Comparison of ENCODE assay signal across 10 mouse cellular contexts in genomic region chr4:117928699-117929241, GRCm38 (mm10). TPM values are rescaled to one million over a fixed set of nuclear protein-coding genes. Genes with fewer than 3 reads are reported as not detected.
A peak's percentile ranks its signal among the peaks of the same experiment; 100 is the strongest.
DNase-seq lines count a peak whose midpoint lies in the region; ATAC-seq lines count a peak whose summit lies in the region.
"Had no signal": no experiment of that assay in that cellular context is flagged by ENCODE, and none has a peak within 500 bp of the region (broad histone marks: within the 10 kb centered on the region; RNA-seq: fewer than 3 reads in every experiment).

No protein-coding gene starts in this region.

- H3K4me3 ChIP-seq in embryonic facial prominence, embryonic 14.5 days (ENCODE audit: low read depth, low read length), result peak overlapping the region; percentile 48
- H3K4me3 ChIP-seq in heart, embryonic 16.5 days (ENCODE audit: low read length), result peak overlapping the region; percentile 52
- peak overlapping the region; percentile 40 for H3K4me3 ChIP-seq in stomach, embryonic 14.5 days (ENCODE audit: low read depth, low read length)

- WGBS in embryonic facial prominence, embryonic 14.5 days, result 3% methylated on average over 13 of the region's 13 CpGs
- 3% methylated on average over 13 of the region's 13 CpGs for WGBS in heart, embryonic 16.5 days
- 3% methylated on average over 13 of the region's 13 CpGs for WGBS in stomach, embryonic 14.5 days

- no peaks in the 10 kb centered on the region for H3K9me3 ChIP-seq in embryonic facial prominence, embryonic 14.5 days (ENCODE audit: control insufficient read depth, low read length)
- H3K9me3 ChIP-seq in heart, embryonic 16.5 days (replicated peaks; ENCODE audit: control insufficient read depth, low read length), result no peaks in the 10 kb centered on the region
- H3K9me3 ChIP-seq in stomach, embryonic 14.5 days (ENCODE audit: control insufficient read depth, low read depth, low read length), result no peaks in the 10 kb centered on the region

- H3K27ac ChIP-seq in embryonic facial prominence, embryonic 14.5 days (replicated peaks; ENCODE audit: low read depth, low read length), result no peak overlapping the region
- no peak overlapping the region for H3K27ac ChIP-seq in heart, embryonic 16.5 days (ENCODE audit: low read length)
- no peak overlapping the region; the same call in 1 of the 2 replicates for H3K27ac ChIP-seq in stomach, embryonic 14.5 days (ENCODE audit: low read length)

- H3K4me2 ChIP-seq in embryonic facial prominence, embryonic 14.5 days (ENCODE audit: low read depth, low read length), result peak overlapping the region; percentile 93
- H3K4me2 ChIP-seq in heart, embryonic 16.5 days (ENCODE audit: low read depth, low read length), result peak overlapping the region; percentile 85
- H3K4me2 ChIP-seq in stomach, embryonic 14.5 days (replicated peaks; ENCODE audit: low read depth, low read length), result peak overlapping the region; percentile 86

- peak overlapping the region; percentile 64 for H3K9ac ChIP-seq in embryonic facial prominence, embryonic 14.5 days (ENCODE audit: low read depth, low read length)
- peak overlapping the region; percentile 64 for H3K9ac ChIP-seq in heart, embryonic 16.5 days (ENCODE audit: low read length)
- no peak overlapping the region; the same call in 1 of the 2 replicates for H3K9ac ChIP-seq in stomach, embryonic 14.5 days (replicated peaks; ENCODE audit: low read depth, low read length)

- peaks cover 34% of the 10 kb centered on the region for H3K27me3 ChIP-seq in embryonic facial prominence, embryonic 14.5 days (replicated peaks; ENCODE audit: control insufficient read depth, insufficient read depth, low read length)
- H3K27me3 ChIP-seq in heart, embryonic 16.5 days (ENCODE audit: control insufficient read depth, insufficient read depth, low read length), result peaks cover 46% of the 10 kb centered on the region
- H3K27me3 ChIP-seq in stomach, embryonic 14.5 days (ENCODE audit: control insufficient read depth, insufficient read depth, low read length), result 0 out of 2 replicates have a peak, but pooled peaks cover 10% of the 10 kb centered on the region
- H3K27me3 ChIP-seq: Patski had no signal

- peaks cover 5% of the 10 kb centered on the region; the same call in 1 of the 2 replicates for H3K36me3 ChIP-seq in embryonic facial prominence, embryonic 14.5 days (ENCODE audit: control insufficient read depth, insufficient read depth, low read length)
- H3K36me3 ChIP-seq in heart, embryonic 16.5 days (ENCODE audit: control insufficient read depth, insufficient read depth), result no peaks in the 10 kb centered on the region
- no peaks in the 10 kb centered on the region; the same call in 1 of the 2 replicates for H3K36me3 ChIP-seq in stomach, embryonic 14.5 days (ENCODE audit: control insufficient read depth, insufficient read depth, low read length)

- ATAC-seq in embryonic facial prominence, embryonic 14.5 days (ENCODE audit: low read depth), result peak; percentile 9
- ATAC-seq in heart, embryonic 16.5 days (replicated peaks; ENCODE audit: extremely low read depth, insufficient read depth, low FRiP score), result 0 out of 2 replicates have a peak, but pooled peaks have one; percentile 39
- peak; percentile 86 for ATAC-seq in megakaryocyte progenitor cell, adult 5-6 weeks (replicated peaks; ENCODE audit: poor library complexity)
- ATAC-seq in stomach, embryonic 14.5 days (ENCODE audit: insufficient number of reproducible peaks, insufficient read depth, low FRiP score, low read depth), result peak; percentile 26; the same call in 1 of the 2 replicates
- ATAC-seq: Patski had no signal

- peaks cover 15% of the 10 kb centered on the region; the same call in 1 of the 2 replicates for H3K4me1 ChIP-seq in embryonic facial prominence, embryonic 14.5 days (ENCODE audit: control insufficient read depth, insufficient read depth, low read length)
- H3K4me1 ChIP-seq in heart, embryonic 16.5 days (ENCODE audit: control insufficient read depth, insufficient read depth, low read length), result peaks cover 28% of the 10 kb centered on the region
- peaks cover 23% of the 10 kb centered on the region for H3K4me1 ChIP-seq in stomach, embryonic 14.5 days (ENCODE audit: control insufficient read depth, insufficient read depth, low read length)

- DNase-seq in cerebellum, adult 11-12 months, result peak; percentile 45
- no peak for DNase-seq in cerebellum, adult 11 months
- peak; percentile 71 for DNase-seq in adrenal gland, adult 2 months
- peak; percentile 68 for DNase-seq in embryonic facial prominence, embryonic 14.5 days (ENCODE audit: low spot score)
- DNase-seq in kidney, postnatal 36 days, result peak; percentile 64 to 81

RNA-seq across cellular contexts. Expression of gene Artn, which starts 0.8 kb away (rescaled TPM):
- total RNA-seq in adrenal gland, adult 2 months (2021), result under 1 TPM in 1 of 2 experiments, not detected in 1; 0.41 TPM
- polyA plus RNA-seq in adrenal gland, adult 2 months (2012; rRNA removed), result 0.43 and 0.52 TPM in 2 replicates
- polyA plus RNA-seq in embryonic facial prominence, embryonic 14.5 days (2014; fragmentation: Nextera tagmentation; extraction: Ambion mirVana), result 2.1 and 2.8 TPM in 2 replicates
- polyA plus RNA-seq in heart, embryonic 16.5 days (2015; fragmentation: Nextera tagmentation; extraction: Ambion mirVana), result 0.70 and 0.85 TPM in 2 replicates
- not detected in 2 replicates for total RNA-seq in megakaryocyte progenitor cell, adult 5-6 weeks (2015)
- not detected in 2 replicates for total RNA-seq in megakaryocyte progenitor cell, adult 5-6 weeks (2017)
- polyA plus RNA-seq in stomach, embryonic 14.5 days (2014; fragmentation: Nextera tagmentation; extraction: Ambion mirVana), result 5.8 and 7.0 TPM in 2 replicates
- total RNA-seq: neutrophil, adult 5-6 weeks had no signal
- polyA plus RNA-seq: Patski had no signal

RNA-seq across cellular contexts. Expression of gene Ipo13, which starts 14.0 kb away (rescaled TPM):
- total RNA-seq in adrenal gland, adult 2 months (2021), result 10 to 100 TPM; 35.8 to 46.3 TPM
- 49.3 and 67.1 TPM in 2 replicates for polyA plus RNA-seq in adrenal gland, adult 2 months (2012; rRNA removed)
- 38.2 and 40.6 TPM in 2 replicates for polyA plus RNA-seq in embryonic facial prominence, embryonic 14.5 days (2014; fragmentation: Nextera tagmentation; extraction: Ambion mirVana)
- 43.7 and 49.4 TPM in 2 replicates for polyA plus RNA-seq in heart, embryonic 16.5 days (2015; fragmentation: Nextera tagmentation; extraction: Ambion mirVana)
- 19.1 and 19.5 TPM in 2 replicates for total RNA-seq in megakaryocyte progenitor cell, adult 5-6 weeks (2015)
- 6.2 and 10.6 TPM in 2 replicates for total RNA-seq in megakaryocyte progenitor cell, adult 5-6 weeks (2017)
- 37.3 and 39.8 TPM in 2 replicates for polyA plus RNA-seq in stomach, embryonic 14.5 days (2014; fragmentation: Nextera tagmentation; extraction: Ambion mirVana)

RNA-seq across cellular contexts. Expression of gene Dph2, which starts 36.9 kb away (rescaled TPM):
- 1 to 10 TPM; 9.5 to 9.7 TPM for total RNA-seq in adrenal gland, adult 2 months (2021)
- 16.5 and 18.9 TPM in 2 replicates for polyA plus RNA-seq in adrenal gland, adult 2 months (2012; rRNA removed)
- 13.4 and 15.0 TPM in 2 replicates for polyA plus RNA-seq in embryonic facial prominence, embryonic 14.5 days (2014; fragmentation: Nextera tagmentation; extraction: Ambion mirVana)
- polyA plus RNA-seq in heart, embryonic 16.5 days (2015; fragmentation: Nextera tagmentation; extraction: Ambion mirVana), result 12.5 and 15.1 TPM in 2 replicates
- 9.5 and 13.0 TPM in 2 replicates for total RNA-seq in megakaryocyte progenitor cell, adult 5-6 weeks (2015)
- 8.3 and 10.3 TPM in 2 replicates for total RNA-seq in megakaryocyte progenitor cell, adult 5-6 weeks (2017)
- polyA plus RNA-seq in stomach, embryonic 14.5 days (2014; fragmentation: Nextera tagmentation; extraction: Ambion mirVana), result 19.2 and 19.9 TPM in 2 replicates

RNA-seq across cellular contexts. Expression of gene Atp6v0b, which starts 41.6 kb away (rescaled TPM):
- 100 to 1,000 TPM; 208 to 226 TPM for total RNA-seq in adrenal gland, adult 2 months (2021)
- 597 and 627 TPM in 2 replicates for polyA plus RNA-seq in adrenal gland, adult 2 months (2012; rRNA removed)
- polyA plus RNA-seq in embryonic facial prominence, embryonic 14.5 days (2014; fragmentation: Nextera tagmentation; extraction: Ambion mirVana), result 199 and 230 TPM in 2 replicates
- polyA plus RNA-seq in heart, embryonic 16.5 days (2015; fragmentation: Nextera tagmentation; extraction: Ambion mirVana), result 229 and 244 TPM in 2 replicates
- 308 and 311 TPM in 2 replicates for total RNA-seq in megakaryocyte progenitor cell, adult 5-6 weeks (2015)
- 105 and 150 TPM in 2 replicates for total RNA-seq in megakaryocyte progenitor cell, adult 5-6 weeks (2017)
- 186 and 200 TPM in 2 replicates for polyA plus RNA-seq in stomach, embryonic 14.5 days (2014; fragmentation: Nextera tagmentation; extraction: Ambion mirVana)

RNA-seq across cellular contexts. Expression of gene B4galt2, which starts 45.5 kb away (rescaled TPM):
- total RNA-seq in adrenal gland, adult 2 months (2021), result 10 to 100 TPM in 1 of 2 experiments, 1 to 10 TPM in 1; 8.7 to 12.1 TPM
- polyA plus RNA-seq in adrenal gland, adult 2 months (2012; rRNA removed), result 63.8 and 65.8 TPM in 2 replicates
- polyA plus RNA-seq in embryonic facial prominence, embryonic 14.5 days (2014; fragmentation: Nextera tagmentation; extraction: Ambion mirVana), result 34.3 and 42.8 TPM in 2 replicates
- polyA plus RNA-seq in heart, embryonic 16.5 days (2015; fragmentation: Nextera tagmentation; extraction: Ambion mirVana), result 8.6 and 9.5 TPM in 2 replicates
- 0.54 TPM in 2 replicates for total RNA-seq in megakaryocyte progenitor cell, adult 5-6 weeks (2015)
- total RNA-seq in megakaryocyte progenitor cell, adult 5-6 weeks (2017), result not detected in 2 replicates
- polyA plus RNA-seq in stomach, embryonic 14.5 days (2014; fragmentation: Nextera tagmentation; extraction: Ambion mirVana), result 30.3 and 32.1 TPM in 2 replicates
- total RNA-seq: neutrophil, adult 5-6 weeks had no signal

Comparison
In these comparisons a context has a peak if more than half of its experiments do, and no peak if none do; other contexts are left out.
1. ATAC-seq: peak in every context shown above with its lines; median percentile 86 in megakaryocyte progenitor cell, adult 5-6 weeks; 39 in heart, embryonic 16.5 days; 26 in stomach, embryonic 14.5 days; 9 in embryonic facial prominence, embryonic 14.5 days.